Mouse (Mus musculus) forebrain, embryonic 10.5 days (tissue): Measurements from ENCODE around the gene Zbtb16. TPM values are rescaled to one million over a fixed set of nuclear protein-coding genes. Genes with fewer than 3 reads are reported as not detected.

ENCODE experiments used
- DNase-seq: peaks from one replicate; pipeline ENCODE4 v3.0.0-alpha.2; 2017; ENCODE audit warnings: low spot score; ENCODE audit errors: extremely low spot score
- H3K27ac ChIP-seq: fragments of 300-500 bp; sonication (generic); 2 replicates; pipeline ENCODE4 v1.5.1; 2016; ENCODE audit warnings: mild to moderate bottlenecking
- H3K27me3 ChIP-seq: fragments of 300-500 bp; sonication (generic); 2 replicates; pipeline ENCODE4 v1.6.1; 2016; ENCODE audit warnings: mild to moderate bottlenecking; ENCODE audit not compliant: poor library complexity, severe bottlenecking
- H3K36me3 ChIP-seq: fragments of 300-500 bp; sonication (generic); replicated peaks from 2 replicates; pipeline ENCODE4 v1.6.1; 2016; ENCODE audit warnings: mild to moderate bottlenecking, moderate library complexity
- H3K4me1 ChIP-seq: fragments of 300-500 bp; sonication (generic); 2 replicates; pipeline ENCODE4 v1.6.1; 2016
- H3K4me3 ChIP-seq: fragments of 300-500 bp; sonication (generic); 2 replicates; pipeline ENCODE4 v1.5.1; 2016; ENCODE audit warnings: mild to moderate bottlenecking, moderate library complexity
- H3K9me3 ChIP-seq: fragments of 300-500 bp; sonication (generic); 2 replicates; pipeline ENCODE4 v1.6.1; 2016; ENCODE audit warnings: mild to moderate bottlenecking, moderate library complexity
- WGBS: fragments of 180-500 bp; shearing (Covaris S2); methylation state at CpG from one replicate; pipeline ENCODE4 v1.1.7; 2016; 5-methylcytosine and 5-hydroxymethylcytosine counted together
- polyA plus RNA-seq: library from polyadenylated mRNA; unstranded; fragments of >200 nt; fragmentation: Nextera tagmentation; extraction: Ambion mirVana; gene quantifications from 2 replicates; pipeline ENCODE4 v1.2.1, GENCODE M21; 2016

The Zbtb16 gene
- polyA plus RNA-seq, 1 experiment from 2014 or later: 27.0 TPM

GRCm38 (mm10) chr9:48773130-48773529, 62.9 kb downstream of the Zbtb16 start:
- H3K4me3 ChIP-seq: no peak overlapping the region
- H3K27me3 ChIP-seq: no peaks in the 10 kb centered on the region
- no peaks in the 10 kb centered on the region for H3K9me3 ChIP-seq
- H3K36me3 ChIP-seq: peaks cover 23% of the 10 kb centered on the region
- 86% methylated on average over 6 of the region's 6 CpGs for whole genome bisulfite sequencing
- peak overlapping the region; percentile 44; the same call in 1 of the 2 replicates for H3K27ac ChIP-seq
- peaks cover 22% of the 10 kb centered on the region for H3K4me1 ChIP-seq
- DNase-seq: no peak

- no peak overlapping the region for H3K4me3 ChIP-seq
- H3K4me1 ChIP-seq: peaks cover 22% of the 10 kb centered on the region
- 96% methylated on average over 6 of the region's 6 CpGs for WGBS
- H3K27ac ChIP-seq: no peak overlapping the region
- H3K27me3 ChIP-seq: no peaks in the 10 kb centered on the region
- no peak for DNase-seq
- no peaks in the 10 kb centered on the region for H3K9me3 ChIP-seq
- H3K36me3 ChIP-seq: peaks cover 18% of the 10 kb centered on the region
Observed at GRCm38 (mm10) chr9:48771504-48771903, 64.5 kb downstream of the Zbtb16 start.

GRCm38 (mm10) chr9:48768965-48769364, 67.1 kb downstream of the Zbtb16 start:
- peaks cover 35% of the 10 kb centered on the region for H3K4me1 ChIP-seq
- peak overlapping the region; percentile 26; the same call in 1 of the 2 replicates for H3K27ac ChIP-seq
- H3K27me3 ChIP-seq: no peaks in the 10 kb centered on the region
- no peak overlapping the region for H3K4me3 ChIP-seq
- H3K36me3 ChIP-seq: peaks cover 17% of the 10 kb centered on the region
- no peaks in the 10 kb centered on the region for H3K9me3 ChIP-seq
- no peak for DNase-seq
- 88% methylated on average over 4 of the region's 4 CpGs for WGBS

- Histone ChIP-seq H3K9me3 (no peaks in the 10 kb centered on the region), H3K27ac (no peak overlapping the region), H3K27me3 (no peaks in the 10 kb centered on the region), H3K4me1 (peaks cover 35% of the 10 kb centered on the region), H3K4me3 (no peak overlapping the region), H3K36me3 (peaks cover 11% of the 10 kb centered on the region)
- WGBS: 93% methylated on average over 20 of the region's 20 CpGs
- no peak for DNase-seq
Observed at GRCm38 (mm10) chr9:48767666-48768432, 68.2 kb downstream of the Zbtb16 start.

- Histone ChIP-seq H3K4me3 (no peak overlapping the region), H3K27ac (no peak overlapping the region), H3K4me1 (peaks cover 53% of the 10 kb centered on the region), H3K36me3 (peaks cover 3% of the 10 kb centered on the region; the same call in 1 of the 2 replicates), H3K9me3 (no peaks in the 10 kb centered on the region), H3K27me3 (no peaks in the 10 kb centered on the region)
- no peak for DNase-seq
Observed at GRCm38 (mm10) chr9:48765927-48766326, 70.1 kb downstream of the Zbtb16 start.

GRCm38 (mm10) chr9:48764311-48764710, 71.7 kb downstream of the Zbtb16 start:
- Histone ChIP-seq H3K4me1 (peaks cover 53% of the 10 kb centered on the region), H3K4me3 (no peak overlapping the region), H3K9me3 (no peaks in the 10 kb centered on the region), H3K27me3 (no peaks in the 10 kb centered on the region), H3K27ac (no peak overlapping the region), H3K36me3 (peaks cover 10% of the 10 kb centered on the region)
- WGBS: 90% methylated on average over 5 of the region's 5 CpGs
- no peak for DNase-seq

GRCm38 (mm10) chr9:48761732-48762637, 74.0 kb downstream of the Zbtb16 start:
- H3K4me3 ChIP-seq: no peak overlapping the region
- DNase-seq: no peak
- peaks cover 66% of the 10 kb centered on the region for H3K4me1 ChIP-seq
- WGBS: 91% methylated on average over 14 of the region's 14 CpGs
- 0 out of 2 replicates have a peak overlapping the region, but pooled peaks have one; percentile 26 for H3K27ac ChIP-seq
- H3K9me3 ChIP-seq: no peaks in the 10 kb centered on the region
- H3K27me3 ChIP-seq: no peaks in the 10 kb centered on the region
- peaks cover 10% of the 10 kb centered on the region for H3K36me3 ChIP-seq

GRCm38 (mm10) chr9:48761175-48761556, 74.9 kb downstream of the Zbtb16 start:
- Histone ChIP-seq H3K4me3 (no peak overlapping the region), H3K9me3 (no peaks in the 10 kb centered on the region), H3K4me1 (peaks cover 74% of the 10 kb centered on the region), H3K36me3 (peaks cover 10% of the 10 kb centered on the region), H3K27ac (0 out of 2 replicates have a peak overlapping the region, but pooled peaks have one; percentile 26), H3K27me3 (no peaks in the 10 kb centered on the region)
- WGBS: 90% methylated on average over 8 of the region's 8 CpGs
- no peak for DNase-seq

GRCm38 (mm10) chr9:48760449-48761174, 75.4 kb downstream of the Zbtb16 start:
- H3K27me3 ChIP-seq: no peaks in the 10 kb centered on the region
- H3K27ac ChIP-seq: peak overlapping the region; percentile 44; the same call in 1 of the 2 replicates
- H3K9me3 ChIP-seq: no peaks in the 10 kb centered on the region
- H3K36me3 ChIP-seq: peaks cover 10% of the 10 kb centered on the region; the same call in 1 of the 2 replicates
- 87% methylated on average over 13 of the region's 13 CpGs for WGBS
- DNase-seq: no peak
- H3K4me3 ChIP-seq: no peak overlapping the region
- H3K4me1 ChIP-seq: peaks cover 76% of the 10 kb centered on the region

- H3K36me3 ChIP-seq: peaks cover 13% of the 10 kb centered on the region
- no peak for DNase-seq
- no peaks in the 10 kb centered on the region for H3K9me3 ChIP-seq
- peaks cover 72% of the 10 kb centered on the region for H3K4me1 ChIP-seq
- no peaks in the 10 kb centered on the region for H3K27me3 ChIP-seq
- 90% methylated on average over 4 of the region's 4 CpGs for WGBS
- H3K4me3 ChIP-seq: no peak overlapping the region
- H3K27ac ChIP-seq: 0 out of 2 replicates have a peak overlapping the region, but pooled peaks have one; percentile 45
Observed at GRCm38 (mm10) chr9:48759098-48759497, 76.9 kb downstream of the Zbtb16 start.

- WGBS: 76% methylated on average over 13 of the region's 13 CpGs
- Histone ChIP-seq H3K36me3 (peaks cover 13% of the 10 kb centered on the region), H3K27ac (peak overlapping the region; percentile 85), H3K4me3 (no peak overlapping the region), H3K27me3 (no peaks in the 10 kb centered on the region), H3K4me1 (peaks cover 72% of the 10 kb centered on the region), H3K9me3 (no peaks in the 10 kb centered on the region)
- DNase-seq: no peak
Observed at GRCm38 (mm10) chr9:48757650-48758580, 78.1 kb downstream of the Zbtb16 start.
